Mouse (Mus musculus): ENCODE results near the gene Cplx3. TPM values are rescaled to one million over a fixed set of nuclear protein-coding genes. Genes with fewer than 3 reads are reported as not detected.

The Cplx3 gene
- total and polyA plus RNA-seq, 3 experiments: not detected

- H3K27me3 ChIP-seq (ENCODE audit: control insufficient read depth in 1 of 2, insufficient read depth in 2 of 2, low read length in 2 of 2): no peaks in the 10 kb centered on the region
- H3K79me2 ChIP-seq (ENCODE audit: control insufficient read depth, insufficient read depth, low read length, poor library complexity): no peaks in the 10 kb centered on the region; the same call in 1 of the 2 replicates
- H3K36me3 ChIP-seq (ENCODE audit: control insufficient read depth in 1 of 2, insufficient read depth in 2 of 2, low read length in 2 of 2): peaks cover 0 to 4% of the 10 kb centered on the region in 2 experiments; a peak in 2 of 4 replicates
- peaks cover 0 to 11% of the 10 kb centered on the region in 2 experiments; a peak in 2 of 4 replicates for H3K4me1 ChIP-seq (ENCODE audit: control insufficient read depth in 1 of 2, insufficient read depth in 2 of 2, low read length in 2 of 2)
- DNase-seq (ENCODE audit: low read depth, low spot score): no peak
- no peaks in the 10 kb centered on the region for H3K9me3 ChIP-seq (replicated peaks; ENCODE audit: insufficient read depth, low read length)
- no peak for TF ChIP-seq ZMIZ1 (IDR thresholded peaks at IDR 0.05; ENCODE audit: low read depth, low read length)
- TF ChIP-seq CHD1 (IDR thresholded peaks at IDR 0.05; ENCODE audit: low read depth, low read length): no peak
- TF ChIP-seq POLR2AphosphoS5 (IDR thresholded peaks at IDR 0.05; ENCODE audit: borderline replicate concordance, low read depth, low read length): no peak
- no peak for TF ChIP-seq GABPA (IDR thresholded peaks at IDR 0.05; ENCODE audit: low read depth, low read length)
- no peak for TF ChIP-seq MAFK (IDR thresholded peaks at IDR 0.05; ENCODE audit: borderline replicate concordance, low read depth, low read length)
- no peak for TF ChIP-seq RCOR1 (IDR thresholded peaks at IDR 0.05; ENCODE audit: low read depth, low read length)
- TF ChIP-seq E2F4 (IDR thresholded peaks at IDR 0.05; ENCODE audit: borderline replicate concordance, low read depth, low read length): no peak
- H3K9ac ChIP-seq (ENCODE audit: control insufficient read depth, low read depth, low read length, poor library complexity, severe bottlenecking): no peak overlapping the region
- H3K4me3 ChIP-seq (ENCODE audit: control insufficient read depth in 1 of 2, insufficient read depth in 1 of 2, low read depth in 2 of 2, low read length in 2 of 2): no peak overlapping the region
- H3K27ac ChIP-seq (ENCODE audit: control insufficient read depth, low read depth, low read length): no peak overlapping the region
Observed at GRCm38 (mm10) chr9:57550126-57550862, 55.8 kb downstream of the Cplx3 start.

Other genes with a start within 250 kb of the Cplx3 start
- 22.4 and 23.3 TPM in 2 replicates for gene Ppcdc, start 166.2 kb downstream of the Cplx3 start, total RNA-seq (2012; rRNA removed)
- 10 to 100 TPM in 1 of 2 experiments, not detected in 1; 20.2 TPM for gene Ppcdc, start 166.2 kb downstream of the Cplx3 start, polyA plus RNA-seq (2012; ENCODE audit: insufficient read depth in 1 of 2, insufficient read length in 2 of 2, low read depth in 1 of 2, low replicate concordance in 2 of 2, missing spikeins in 1 of 2)
- 1.9 and 2.3 TPM in 2 replicates for gene Scamp5, start 138.2 kb downstream of the Cplx3 start, total RNA-seq (2012; rRNA removed)
- 1 to 10 TPM in 1 of 2 experiments, not detected in 1; 4.3 TPM for gene Scamp5, start 138.2 kb downstream of the Cplx3 start, polyA plus RNA-seq (2012; ENCODE audit: insufficient read depth in 1 of 2, insufficient read length in 2 of 2, low read depth in 1 of 2, low replicate concordance in 2 of 2, missing spikeins in 1 of 2)
- 0.12 TPM in 1 of 2 replicates, not detected in the other for gene Rpp25, start 102.3 kb downstream of the Cplx3 start, total RNA-seq (2012; rRNA removed)
- under 1 TPM in 1 of 2 experiments, not detected in 1; 0.68 TPM for gene Rpp25, start 102.3 kb downstream of the Cplx3 start, polyA plus RNA-seq (2012; ENCODE audit: insufficient read depth in 1 of 2, insufficient read length in 2 of 2, low read depth in 1 of 2, low replicate concordance in 2 of 2, missing spikeins in 1 of 2)
- 364 and 367 TPM in 2 replicates for gene Cox5a, start 85.0 kb downstream of the Cplx3 start, total RNA-seq (2012; rRNA removed)
- 100 to 1,000 TPM in 1 of 2 experiments, not detected in 1; 400 TPM for gene Cox5a, start 85.0 kb downstream of the Cplx3 start, polyA plus RNA-seq (2012; ENCODE audit: insufficient read depth in 1 of 2, insufficient read length in 2 of 2, low read depth in 1 of 2, low replicate concordance in 2 of 2, missing spikeins in 1 of 2)
- gene Fam219b, start 68.8 kb downstream of the Cplx3 start, total RNA-seq (2012; rRNA removed): 12.7 and 16.4 TPM in 2 replicates
- gene Fam219b, start 68.8 kb downstream of the Cplx3 start, polyA plus RNA-seq (2012; ENCODE audit: insufficient read depth in 1 of 2, insufficient read length in 2 of 2, low read depth in 1 of 2, low replicate concordance in 2 of 2, missing spikeins in 1 of 2): 10 to 100 TPM in 1 of 2 experiments, not detected in 1; 12.8 TPM
- 24.3 and 25.9 TPM in 2 replicates for gene Mpi, start 53.5 kb downstream of the Cplx3 start, total RNA-seq (2012; rRNA removed)
- gene Mpi, start 53.5 kb downstream of the Cplx3 start, polyA plus RNA-seq (2012; ENCODE audit: insufficient read depth in 1 of 2, insufficient read length in 2 of 2, low read depth in 1 of 2, low replicate concordance in 2 of 2, missing spikeins in 1 of 2): 10 to 100 TPM in 1 of 2 experiments, not detected in 1; 37.7 TPM
- gene Scamp2, start 45.3 kb downstream of the Cplx3 start, total RNA-seq (2012; rRNA removed): 32.4 and 35.4 TPM in 2 replicates
- gene Scamp2, start 45.3 kb downstream of the Cplx3 start, polyA plus RNA-seq (2012; ENCODE audit: insufficient read depth in 1 of 2, insufficient read length in 2 of 2, low read depth in 1 of 2, low replicate concordance in 2 of 2, missing spikeins in 1 of 2): 10 to 100 TPM in 1 of 2 experiments, not detected in 1; 51.4 TPM
- gene Ulk3, start 16.8 kb downstream of the Cplx3 start, total RNA-seq (2012; rRNA removed): 4.3 and 5.0 TPM in 2 replicates
- 10 to 100 TPM in 1 of 2 experiments, not detected in 1; 11.9 TPM for gene Ulk3, start 16.8 kb downstream of the Cplx3 start, polyA plus RNA-seq (2012; ENCODE audit: insufficient read depth in 1 of 2, insufficient read length in 2 of 2, low read depth in 1 of 2, low replicate concordance in 2 of 2, missing spikeins in 1 of 2)
- gene Lman1l, start 14.5 kb upstream of the Cplx3 start, total RNA-seq (2012; rRNA removed): 0.08 TPM in 1 of 2 replicates, not detected in the other
- under 1 TPM in 1 of 2 experiments, not detected in 1; 0.11 TPM for gene Lman1l, start 14.5 kb upstream of the Cplx3 start, polyA plus RNA-seq (2012; ENCODE audit: insufficient read depth in 1 of 2, insufficient read length in 2 of 2, low read depth in 1 of 2, low replicate concordance in 2 of 2, missing spikeins in 1 of 2)
- gene Csk, start 47.4 kb upstream of the Cplx3 start, total RNA-seq (2012; rRNA removed): 213 and 215 TPM in 2 replicates
- 100 to 1,000 TPM in 1 of 2 experiments, not detected in 1; 338 TPM for gene Csk, start 47.4 kb upstream of the Cplx3 start, polyA plus RNA-seq (2012; ENCODE audit: insufficient read depth in 1 of 2, insufficient read length in 2 of 2, low read depth in 1 of 2, low replicate concordance in 2 of 2, missing spikeins in 1 of 2)
- not detected in 2 replicates for gene Cyp1a2, start 77.4 kb upstream of the Cplx3 start, total RNA-seq (2012; rRNA removed)
- not detected for gene Cyp1a2, start 77.4 kb upstream of the Cplx3 start, polyA plus RNA-seq (2012; ENCODE audit: insufficient read depth in 1 of 2, insufficient read length in 2 of 2, low read depth in 1 of 2, low replicate concordance in 2 of 2, missing spikeins in 1 of 2)
- gene Cyp1a1, start 81.6 kb upstream of the Cplx3 start, total RNA-seq (2012; rRNA removed): 0.04 and 0.07 TPM in 2 replicates
- under 1 TPM in 1 of 2 experiments, not detected in 1; 0.26 TPM for gene Cyp1a1, start 81.6 kb upstream of the Cplx3 start, polyA plus RNA-seq (2012; ENCODE audit: insufficient read depth in 1 of 2, insufficient read length in 2 of 2, low read depth in 1 of 2, low replicate concordance in 2 of 2, missing spikeins in 1 of 2)
- 7.2 and 8.0 TPM in 2 replicates for gene Edc3, start 102.3 kb upstream of the Cplx3 start, total RNA-seq (2012; rRNA removed)
- 10 to 100 TPM in 1 of 2 experiments, not detected in 1; 25.7 TPM for gene Edc3, start 102.3 kb upstream of the Cplx3 start, polyA plus RNA-seq (2012; ENCODE audit: insufficient read depth in 1 of 2, insufficient read length in 2 of 2, low read depth in 1 of 2, low replicate concordance in 2 of 2, missing spikeins in 1 of 2)
- 28.8 and 31.2 TPM in 2 replicates for gene Clk3, start 159.6 kb upstream of the Cplx3 start, total RNA-seq (2012; rRNA removed)
- gene Clk3, start 159.6 kb upstream of the Cplx3 start, polyA plus RNA-seq (2012; ENCODE audit: insufficient read depth in 1 of 2, insufficient read length in 2 of 2, low read depth in 1 of 2, low replicate concordance in 2 of 2, missing spikeins in 1 of 2): 10 to 100 TPM in 1 of 2 experiments, not detected in 1; 65.6 TPM
- 2.1 and 2.3 TPM in 2 replicates for gene Arid3b, start 230.5 kb upstream of the Cplx3 start, total RNA-seq (2012; rRNA removed)
- 1 to 10 TPM in 1 of 2 experiments, not detected in 1; 7.4 TPM for gene Arid3b, start 230.5 kb upstream of the Cplx3 start, polyA plus RNA-seq (2012; ENCODE audit: insufficient read depth in 1 of 2, insufficient read length in 2 of 2, low read depth in 1 of 2, low replicate concordance in 2 of 2, missing spikeins in 1 of 2)